Mouse (Mus musculus): ENCODE data around the gene Parva. TPM values are rescaled to one million over a fixed set of nuclear protein-coding genes. Genes with fewer than 3 reads are reported as not detected.

The Parva gene
- total and polyA plus RNA-seq, 2 experiments from 2014 or later, result 17.6 to 19.1 TPM

DNA sequence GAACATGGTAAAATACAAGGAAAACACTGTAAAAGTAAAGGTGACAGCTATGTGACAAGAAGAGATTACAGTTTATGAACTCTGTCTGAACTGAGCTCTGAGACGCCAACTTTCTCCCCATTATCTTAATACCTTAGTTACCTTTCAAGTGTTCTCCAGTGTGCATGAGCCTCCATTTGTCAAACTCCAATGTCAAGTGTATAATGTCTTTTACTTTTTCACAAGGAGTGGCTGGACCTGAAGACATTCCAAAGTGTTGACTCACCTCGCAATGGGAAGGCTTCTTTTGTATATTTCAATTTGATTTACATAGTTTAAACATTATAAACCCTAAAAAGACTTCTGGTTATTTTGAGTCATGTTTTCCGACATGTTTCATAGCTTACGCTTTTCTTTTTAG lies 3.9 kb upstream of the Parva start:
- Histone ChIP-seq H3K27ac (ENCODE audit: low read depth, low read length) (no peak overlapping the region), H3K9me3 (ENCODE audit: low read length) (no peaks in the 10 kb centered on the region), H3K4me1 (ENCODE audit: insufficient read depth) (no peaks in the 10 kb centered on the region), H3K27me3 (ENCODE audit: insufficient read depth, low read length) (no peaks in the 10 kb centered on the region), H3K4me2 (ENCODE audit: low read depth) (no peak overlapping the region), H3K36me3 (ENCODE audit: insufficient read depth) (no peaks in the 10 kb centered on the region), H3K9ac (no peak overlapping the region), H3K4me3 (ENCODE audit: low read depth, low read length) (no peak overlapping the region)
- DNase-seq (no peak), ATAC-seq (no peak)
- TF ChIP-seq CTCF (IDR thresholded peaks at IDR 0.05; ENCODE audit: low read depth), result no peak
- WGBS, result 80% methylated on average over 4 of the region's 4 CpGs

DNA sequence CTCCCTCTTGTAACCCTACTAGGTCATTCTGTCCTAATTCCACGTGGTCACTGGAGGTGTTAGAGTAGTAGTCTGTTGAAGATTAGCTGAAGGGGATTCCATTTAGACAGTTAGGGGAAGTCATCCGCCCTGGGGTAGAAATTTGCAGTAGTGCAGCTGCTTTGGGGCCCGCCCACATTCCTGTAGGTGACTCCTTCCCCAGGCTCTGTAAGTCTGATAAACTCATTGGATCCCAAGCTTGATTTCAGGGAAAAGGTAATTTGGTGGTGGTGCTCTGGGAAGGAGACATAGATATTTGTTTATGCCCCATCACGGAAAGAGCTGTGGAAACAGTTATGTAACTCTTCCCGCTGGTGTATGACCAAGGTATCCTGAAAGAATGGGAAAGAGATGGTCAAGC lies 494 bp upstream of the Parva start:
- Histone ChIP-seq H3K27me3 (ENCODE audit: insufficient read depth, low read length) (no peaks in the 10 kb centered on the region), H3K4me1 (ENCODE audit: insufficient read depth) (no peaks in the 10 kb centered on the region), H3K9ac (no peak overlapping the region), H3K27ac (ENCODE audit: low read depth, low read length) (no peak overlapping the region), H3K4me2 (ENCODE audit: low read depth) (no peak overlapping the region), H3K36me3 (ENCODE audit: insufficient read depth) (no peaks in the 10 kb centered on the region), H3K9me3 (ENCODE audit: low read length) (no peaks in the 10 kb centered on the region), H3K4me3 (ENCODE audit: low read depth, low read length) (no peak overlapping the region)
- ATAC-seq (no peak), DNase-seq (no peak)
- 69% methylated on average over 5 of the region's 5 CpGs for WGBS
- TF ChIP-seq CTCF (IDR thresholded peaks at IDR 0.05; ENCODE audit: low read depth), result no peak

- no peak for TF ChIP-seq CTCF (IDR thresholded peaks at IDR 0.05; ENCODE audit: low read depth)
- DNase-seq (peak; percentile 73), ATAC-seq (peak; percentile 92)
- Histone ChIP-seq H3K9me3 (ENCODE audit: low read length) (no peaks in the 10 kb centered on the region), H3K27me3 (ENCODE audit: insufficient read depth, low read length) (no peaks in the 10 kb centered on the region), H3K4me3 (ENCODE audit: low read depth, low read length) (peak overlapping the region; percentile 52), H3K9ac (peak overlapping the region; percentile 61), H3K4me2 (ENCODE audit: low read depth) (peak overlapping the region; percentile 92), H3K4me1 (ENCODE audit: insufficient read depth) (no peaks in the 10 kb centered on the region), H3K36me3 (ENCODE audit: insufficient read depth) (no peaks in the 10 kb centered on the region), H3K27ac (ENCODE audit: low read depth, low read length) (peak overlapping the region; percentile 66; the same call in 1 of the 2 replicates)
- 4% methylated on average over 22 of the region's 22 CpGs for WGBS
These were observed 842 bp downstream of the Parva start for GRCm38 (mm10) chr7:112428158-112428535.

- ATAC-seq, result no peak
- no peak overlapping the region for H3K4me3 ChIP-seq (ENCODE audit: low read depth, low read length)
- TF ChIP-seq CTCF (IDR thresholded peaks at IDR 0.05; ENCODE audit: low read depth), result no peak
- no peak overlapping the region for H3K4me2 ChIP-seq (ENCODE audit: low read depth)
- H3K9me3 ChIP-seq (ENCODE audit: low read length), result no peaks in the 10 kb centered on the region
- peaks cover 8% of the 10 kb centered on the region for H3K4me1 ChIP-seq (ENCODE audit: insufficient read depth)
- no peaks in the 10 kb centered on the region for H3K27me3 ChIP-seq (ENCODE audit: insufficient read depth, low read length)
- H3K9ac ChIP-seq, result no peak overlapping the region
- DNase-seq, result no peak
- WGBS, result 86% methylated on average over 3 of the region's 3 CpGs
- no peaks in the 10 kb centered on the region for H3K36me3 ChIP-seq (ENCODE audit: insufficient read depth)
- H3K27ac ChIP-seq (ENCODE audit: low read depth, low read length), result no peak overlapping the region
These were observed 12.5 kb downstream of the Parva start for GRCm38 (mm10) chr7:112439846-112440245.

GRCm38 (mm10) chr7:112444152-112444984 lies 17.1 kb downstream of the Parva start:
- H3K36me3 ChIP-seq (ENCODE audit: insufficient read depth), result no peaks in the 10 kb centered on the region
- H3K27ac ChIP-seq (ENCODE audit: low read depth, low read length), result no peak overlapping the region
- 19% methylated on average over 12 of the region's 12 CpGs for WGBS
- DNase-seq (peak; percentile 46), ATAC-seq (peak; percentile 40; the same call in 1 of the 2 replicates)
- H3K27me3 ChIP-seq (ENCODE audit: insufficient read depth, low read length), result no peaks in the 10 kb centered on the region
- H3K4me3 ChIP-seq (ENCODE audit: low read depth, low read length), result no peak overlapping the region
- H3K4me2 ChIP-seq (ENCODE audit: low read depth), result no peak overlapping the region
- no peaks in the 10 kb centered on the region for H3K9me3 ChIP-seq (ENCODE audit: low read length)
- peaks cover 12% of the 10 kb centered on the region for H3K4me1 ChIP-seq (ENCODE audit: insufficient read depth)
- TF ChIP-seq CTCF (IDR thresholded peaks at IDR 0.05; ENCODE audit: low read depth), result no peak
- H3K9ac ChIP-seq, result no peak overlapping the region

DNA sequence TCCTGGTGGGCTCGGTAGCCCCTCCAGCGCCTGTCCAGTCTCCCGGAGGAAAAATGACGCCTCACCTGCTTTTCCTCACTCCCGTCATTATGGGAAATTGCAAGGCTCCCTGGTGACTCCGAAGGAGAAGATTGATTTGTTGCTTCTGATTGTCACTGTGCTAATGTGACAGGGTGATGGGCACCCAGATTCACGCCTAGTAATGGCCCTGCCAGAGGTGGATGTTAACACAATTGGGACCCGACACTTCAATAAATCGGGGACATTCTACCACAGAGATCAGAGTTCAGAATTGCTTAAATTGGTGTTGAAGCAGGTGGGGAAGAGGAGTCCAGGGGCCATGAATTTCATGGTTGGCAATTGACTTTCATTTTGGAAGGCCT lies 17.7 kb downstream of the Parva start:
- ATAC-seq, result no peak
- Histone ChIP-seq H3K9me3 (ENCODE audit: low read length) (no peaks in the 10 kb centered on the region), H3K4me3 (ENCODE audit: low read depth, low read length) (no peak overlapping the region), H3K27me3 (ENCODE audit: insufficient read depth, low read length) (no peaks in the 10 kb centered on the region), H3K36me3 (ENCODE audit: insufficient read depth) (no peaks in the 10 kb centered on the region), H3K4me2 (ENCODE audit: low read depth) (no peak overlapping the region), H3K27ac (ENCODE audit: low read depth, low read length) (no peak overlapping the region), H3K4me1 (ENCODE audit: insufficient read depth) (peaks cover 12% of the 10 kb centered on the region), H3K9ac (no peak overlapping the region)
- no peak for DNase-seq
- TF ChIP-seq CTCF (IDR thresholded peaks at IDR 0.05; ENCODE audit: low read depth), result no peak
- 27% methylated on average over 9 of the region's 9 CpGs for WGBS

- Histone ChIP-seq H3K9me3 (ENCODE audit: low read length) (no peaks in the 10 kb centered on the region), H3K4me2 (ENCODE audit: low read depth) (no peak overlapping the region), H3K27ac (ENCODE audit: low read depth, low read length) (no peak overlapping the region), H3K27me3 (ENCODE audit: insufficient read depth, low read length) (no peaks in the 10 kb centered on the region), H3K4me1 (ENCODE audit: insufficient read depth) (peaks cover 12% of the 10 kb centered on the region), H3K36me3 (ENCODE audit: insufficient read depth) (no peaks in the 10 kb centered on the region), H3K4me3 (ENCODE audit: low read depth, low read length) (no peak overlapping the region), H3K9ac (no peak overlapping the region)
- WGBS, result 91% methylated on average over 4 of the region's 4 CpGs
- no peak for TF ChIP-seq CTCF (IDR thresholded peaks at IDR 0.05; ENCODE audit: low read depth)
- DNase-seq (no peak), ATAC-seq (no peak)
These were observed 19.2 kb downstream of the Parva start for GRCm38 (mm10) chr7:112446498-112446897.

Data from forebrain, postnatal 0 days (tissue).